21 mouse cellular contexts compared by ENCODE assay signal in genomic region chr3:99709506-99709905, GRCm38 (mm10).
DNase-seq lines count a peak whose midpoint lies in the region; ATAC-seq lines count a peak whose summit lies in the region.
"Had no signal": no experiment of that assay in that cellular context is flagged by ENCODE, and none has a peak within 500 bp of the region (broad histone marks: within the 10 kb centered on the region; RNA-seq: fewer than 3 reads in every experiment).

No protein-coding gene starts in this region.

- H3K36me3 ChIP-seq in limb, embryonic 11.5 days (ENCODE audit: control insufficient read depth, insufficient read depth, low read length) = no peaks in the 10 kb centered on the region
- H3K36me3 ChIP-seq: embryonic facial prominence, embryonic 10.5 days; embryonic facial prominence, embryonic 12.5 days; forebrain, embryonic 15.5 days had no signal

- no peaks in the 10 kb centered on the region for H3K27me3 ChIP-seq in limb, embryonic 11.5 days (ENCODE audit: control insufficient read depth, insufficient read depth, low read length)
- H3K27me3 ChIP-seq: embryonic facial prominence, embryonic 12.5 days; forebrain, embryonic 13.5 days; forebrain, embryonic 15.5 days had no signal

- H3K4me1 ChIP-seq in limb, embryonic 11.5 days (ENCODE audit: control insufficient read depth, insufficient read depth, low read length) = no peaks in the 10 kb centered on the region
- H3K4me1 ChIP-seq: embryonic facial prominence, embryonic 10.5 days; embryonic facial prominence, embryonic 12.5 days; forebrain, embryonic 13.5 days; forebrain, embryonic 15.5 days had no signal

- H3K27ac ChIP-seq in limb, embryonic 11.5 days (replicated peaks; ENCODE audit: low read depth, low read length) = no peak overlapping the region
- H3K27ac ChIP-seq: embryonic facial prominence, embryonic 10.5 days; embryonic facial prominence, embryonic 12.5 days; forebrain, embryonic 13.5 days; forebrain, embryonic 15.5 days had no signal

- WGBS in limb, embryonic 11.5 days = 8% methylated on average over 4 of the region's 4 CpGs

- no peak overlapping the region for H3K4me3 ChIP-seq in limb, embryonic 11.5 days (ENCODE audit: low read depth, low read length)
- H3K4me3 ChIP-seq: embryonic facial prominence, embryonic 10.5 days; embryonic facial prominence, embryonic 12.5 days; forebrain, embryonic 13.5 days; forebrain, embryonic 15.5 days had no signal

- peak; percentile 16 for DNase-seq in embryo, embryonic 11 days
- DNase-seq in embryo, embryonic 9.5 days (ENCODE audit: extremely low spot score) = no peak
- peak; percentile 75 for DNase-seq in forelimb bud, embryonic 11.5 days (ENCODE audit: low read depth, low spot score)
- peak; percentile 64 for DNase-seq in hindlimb bud, embryonic 11.5 days (ENCODE audit: extremely low spot score, low read depth, low spot score)
- peak; percentile 35 for DNase-seq in limb, embryonic 11.5 days (ENCODE audit: low spot score)
- DNase-seq in adipocyte (ENCODE audit: low spot score) = no peak
- no peak for DNase-seq in frontal cortex, postnatal 10 days (ENCODE audit: low spot score in 2 of 2)
- no peak for DNase-seq in adrenal gland, adult 18-20 months (ENCODE audit: low spot score in 2 of 2)
- DNase-seq: adrenal gland, adult 2 months; adrenal gland, postnatal 10 days; adrenal gland, postnatal 25 days; cerebellum, adult 11 months; cerebellum, adult 2 months; cerebellum, adult 9-10 months; cerebellum, postnatal 10 days; cerebellum, postnatal 25 days; forebrain, postnatal 0 days had no signal

- H3K4me2 ChIP-seq in limb, embryonic 11.5 days (ENCODE audit: low read depth, severe bottlenecking) = no peak overlapping the region
- H3K4me2 ChIP-seq: embryonic facial prominence, embryonic 12.5 days; forebrain, embryonic 13.5 days; forebrain, embryonic 15.5 days had no signal

- ATAC-seq in limb, embryonic 11.5 days (ENCODE audit: insufficient number of reproducible peaks, low FRiP score, low TSS enrichment, low read depth) = no peak
- ATAC-seq: forebrain, embryonic 13.5 days; forebrain, embryonic 15.5 days; forebrain, postnatal 0 days had no signal

- H3K9ac ChIP-seq in limb, embryonic 11.5 days (ENCODE audit: low read length) = no peak overlapping the region
- H3K9ac ChIP-seq: embryonic facial prominence, embryonic 12.5 days; forebrain, embryonic 13.5 days; forebrain, embryonic 15.5 days; forebrain, postnatal 0 days had no signal

- no peaks in the 10 kb centered on the region for H3K9me3 ChIP-seq in limb, embryonic 11.5 days (ENCODE audit: control insufficient read depth, low read length)
- H3K9me3 ChIP-seq: embryonic facial prominence, embryonic 10.5 days; embryonic facial prominence, embryonic 12.5 days; forebrain, embryonic 13.5 days; forebrain, embryonic 15.5 days had no signal

Comparison
In these comparisons a context has a peak if more than half of its experiments do, and no peak if none do; other contexts are left out.
1. DNase-seq: peak in embryo, embryonic 11 days (single experiment), forelimb bud, embryonic 11.5 days (single experiment), hindlimb bud, embryonic 11.5 days (single experiment) and limb, embryonic 11.5 days (single experiment); none in embryo, embryonic 9.5 days (single experiment), adipocyte (single experiment), frontal cortex, postnatal 10 days (0 of 2) and adrenal gland, adult 18-20 months (0 of 2).